Mouse (Mus musculus) right cerebral cortex, postnatal 14 days (tissue): ENCODE results near the gene Nlrc5.

Experiments used
- DNase-seq: peaks from one replicate; pipeline ENCODE4 v3.0.0; 2022

The Nlrc5 gene

GRCm38 (mm10) chr8:94532000-94532399 is 97.8 kb downstream of the Nlrc5 start:
- no peak for DNase-seq

GRCm38 (mm10) chr8:94532525-94532872 is 98.3 kb downstream of the Nlrc5 start:
- DNase-seq: no peak

GRCm38 (mm10) chr8:94532873-94533671 is 98.9 kb downstream of the Nlrc5 start, which contains the start of gene Cpne2:
Gene Cpne2, plus strand, starts transcription at chr8:94532990.
- DNase-seq: peak; percentile 51

GRCm38 (mm10) chr8:94534612-94535011 is 100.5 kb downstream of the Nlrc5 start:
- no peak for DNase-seq

- no peak for DNase-seq
Measured at GRCm38 (mm10) chr8:94535631-94536030, 101.5 kb downstream of the Nlrc5 start.

GRCm38 (mm10) chr8:94537456-94537855 is 103.3 kb downstream of the Nlrc5 start:
- no peak for DNase-seq

- no peak for DNase-seq
Measured at GRCm38 (mm10) chr8:94540025-94540424, 105.9 kb downstream of the Nlrc5 start.

GRCm38 (mm10) chr8:94540889-94541795 is 107.0 kb downstream of the Nlrc5 start:
- no peak for DNase-seq

- no peak for DNase-seq
Measured at GRCm38 (mm10) chr8:94543981-94544380, 109.8 kb downstream of the Nlrc5 start.

- no peak for DNase-seq
Measured at GRCm38 (mm10) chr8:94549041-94549440, 114.9 kb downstream of the Nlrc5 start.

- no peak for DNase-seq
Measured at GRCm38 (mm10) chr8:94549482-94549881, 115.3 kb downstream of the Nlrc5 start.

- no peak for DNase-seq
Measured at GRCm38 (mm10) chr8:94549998-94550397, 115.8 kb downstream of the Nlrc5 start.

GRCm38 (mm10) chr8:94551471-94552422 is 117.6 kb downstream of the Nlrc5 start:
- DNase-seq: peak; percentile 72

- no peak for DNase-seq
Measured at GRCm38 (mm10) chr8:94552696-94553095, 118.5 kb downstream of the Nlrc5 start.

- DNase-seq: no peak
Measured at GRCm38 (mm10) chr8:94557281-94557680, 123.1 kb downstream of the Nlrc5 start.

- no peak for DNase-seq
Measured at GRCm38 (mm10) chr8:94561256-94561655, 127.1 kb downstream of the Nlrc5 start.

GRCm38 (mm10) chr8:94564421-94564820 is 130.3 kb downstream of the Nlrc5 start:
- DNase-seq: no peak

- no peak for DNase-seq
Measured at GRCm38 (mm10) chr8:94566033-94566432, 131.9 kb downstream of the Nlrc5 start.

- DNase-seq: no peak
Measured at GRCm38 (mm10) chr8:94566446-94567158, 132.4 kb downstream of the Nlrc5 start.

- DNase-seq: no peak
Measured at GRCm38 (mm10) chr8:94567159-94567849, 133.1 kb downstream of the Nlrc5 start.

GRCm38 (mm10) chr8:94568098-94568497 is 133.9 kb downstream of the Nlrc5 start:
- no peak for DNase-seq
